Mouse (Mus musculus): ENCODE measurements around the gene Sept10.
"Not testable (repeated sequence)": the region's sequence is repeated elsewhere in the genome, so short reads cannot be mapped to it uniquely, and the experiment has no call there.

The Sept10 gene

DNA sequence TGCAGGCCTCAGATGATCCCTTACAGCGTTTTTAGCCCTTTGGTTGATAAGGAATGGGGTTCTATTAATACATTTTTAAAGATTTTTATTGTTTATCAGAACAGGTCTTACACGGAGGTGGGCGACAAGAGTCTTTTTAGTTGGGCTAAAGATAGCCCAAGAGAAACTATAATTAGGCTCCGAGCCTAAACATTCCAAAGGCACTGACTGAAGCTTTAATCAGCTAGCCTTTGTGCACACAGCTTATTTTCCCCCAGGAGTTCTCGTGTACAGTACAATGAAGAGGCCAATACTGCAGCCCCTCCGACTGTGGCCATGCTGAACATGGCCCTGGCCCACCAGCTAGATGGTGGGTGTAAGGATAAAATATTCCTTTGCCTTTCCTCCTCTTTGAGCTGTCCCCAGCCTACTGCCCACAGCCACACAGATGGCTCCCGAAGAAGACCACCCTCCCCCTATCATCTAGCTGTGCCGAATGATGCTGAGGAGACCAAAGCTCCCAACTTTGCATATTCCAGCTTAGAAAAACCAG is 88.1 kb downstream of the Sept10 start:
- DNase-seq (ENCODE audit: extremely low read depth, low read depth, low spot score) = no peak

DNA sequence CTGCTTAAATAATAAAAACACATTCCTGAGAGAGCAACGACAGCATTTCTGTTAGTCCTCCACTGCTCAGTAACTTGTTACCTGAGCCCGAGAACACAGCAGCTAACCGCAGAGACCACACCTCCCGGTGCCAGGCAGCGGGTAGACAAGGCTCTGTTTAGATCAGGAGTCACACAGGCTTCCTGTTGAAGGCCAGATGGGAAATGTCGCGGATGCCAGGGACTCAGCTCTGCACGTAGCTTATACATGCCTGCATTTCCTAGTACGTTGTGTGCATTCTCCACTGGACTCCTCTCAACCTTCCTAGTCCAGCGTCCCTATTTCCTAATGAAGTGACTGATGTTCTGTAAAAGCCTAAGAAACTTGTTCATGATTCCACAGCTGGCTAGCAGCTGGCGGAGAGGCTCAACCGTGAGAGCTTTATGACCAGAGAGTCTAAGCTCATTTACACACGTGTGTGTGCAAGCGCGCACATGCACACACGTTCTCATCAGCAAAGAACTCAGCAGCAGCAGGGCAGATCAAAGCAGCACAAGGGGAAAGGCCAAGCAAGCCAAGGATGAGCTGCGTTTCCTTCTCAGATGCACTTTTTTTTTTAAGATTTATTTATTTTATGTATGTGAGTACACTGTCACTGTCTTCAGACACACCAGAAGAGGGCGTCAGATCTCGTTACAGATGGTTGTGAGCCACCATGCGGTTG is 89.6 kb downstream of the Sept10 start:
- DNase-seq (ENCODE audit: extremely low read depth, low read depth, low spot score) = no peak

DNA sequence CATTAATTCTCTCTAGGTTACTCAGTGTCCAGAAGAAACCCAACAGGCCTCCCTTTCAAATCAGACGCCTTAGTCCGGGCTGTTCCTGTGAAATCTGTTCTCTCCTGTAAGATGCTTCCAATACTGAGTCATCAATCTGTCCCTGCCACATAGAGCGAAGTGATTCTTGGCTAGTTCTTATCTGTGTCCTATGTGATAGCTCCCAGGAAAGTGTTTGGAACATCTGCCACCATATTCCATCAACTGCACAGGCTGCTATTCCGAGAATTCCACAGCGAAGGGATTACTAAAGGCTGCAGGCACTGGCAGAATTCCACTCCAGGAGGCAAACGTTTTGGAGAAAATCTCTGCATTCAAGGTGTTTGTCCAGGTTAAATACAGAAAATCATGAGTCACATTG is 94.0 kb downstream of the Sept10 start:
- DNase-seq (ENCODE audit: extremely low read depth, low read depth, low spot score) = no peak

DNA sequence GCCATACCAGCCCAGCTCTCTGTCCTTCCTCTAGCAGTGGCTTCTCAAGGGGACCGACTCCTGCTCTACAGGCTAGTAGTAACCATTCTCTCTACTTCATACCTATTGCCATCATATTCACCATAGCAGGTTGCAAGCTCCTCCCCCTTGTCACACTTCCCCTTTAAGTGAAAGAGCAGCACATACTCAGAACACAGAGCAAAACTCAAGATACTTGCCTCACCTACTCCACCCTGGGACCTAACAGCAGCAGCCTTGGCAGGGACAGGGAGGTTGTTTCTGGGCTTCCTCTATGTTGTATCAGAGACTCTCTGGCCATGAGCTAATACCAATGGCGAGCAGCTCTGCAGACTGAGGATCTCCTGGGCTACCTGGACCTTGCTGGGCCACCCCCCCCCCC is 96.2 kb downstream of the Sept10 start:
- no peak for DNase-seq (ENCODE audit: extremely low read depth, low read depth, low spot score)

DNA sequence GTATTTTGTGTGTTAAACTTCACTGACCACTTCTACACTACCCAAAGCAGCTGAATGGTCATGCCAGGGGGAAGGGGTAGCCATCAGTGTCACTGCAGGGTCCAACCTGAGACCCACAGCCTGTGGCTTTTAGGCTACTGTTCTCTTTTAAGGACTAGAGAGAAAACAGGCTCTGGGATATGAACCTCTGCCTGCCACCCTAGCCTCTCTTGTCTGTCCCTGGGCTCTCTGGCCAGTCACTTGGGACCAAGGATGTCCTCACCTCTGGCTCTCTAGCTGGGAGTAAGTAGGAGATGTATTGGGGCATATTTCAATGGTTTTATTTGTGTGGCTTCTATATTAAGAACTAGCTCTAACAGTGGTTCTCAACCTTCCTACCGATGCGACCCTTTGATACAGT is 101.8 kb downstream of the Sept10 start:
- DNase-seq (ENCODE audit: extremely low read depth, low read depth, low spot score) = no peak

DNA sequence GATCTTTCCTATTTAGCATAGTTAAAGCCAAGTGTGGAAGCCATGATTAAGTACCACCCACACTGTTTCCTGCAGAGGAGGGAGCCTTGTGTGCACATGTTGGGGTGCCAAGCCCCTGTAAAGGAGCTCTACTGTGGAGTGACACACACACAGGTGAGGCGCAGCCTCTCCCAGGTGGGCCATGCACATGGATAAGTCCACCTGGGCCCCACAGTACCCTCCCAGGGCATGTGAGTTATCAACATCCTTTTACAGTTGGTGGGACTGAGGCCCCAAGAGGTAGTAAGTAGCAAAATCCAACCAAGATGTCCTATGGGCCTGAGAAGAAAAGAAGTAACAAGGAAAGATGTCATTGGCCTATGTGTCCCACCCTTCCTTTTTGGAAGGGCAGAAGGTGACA is 102.6 kb downstream of the Sept10 start:
- DNase-seq (ENCODE audit: extremely low read depth, low read depth, low spot score) = no peak

DNA sequence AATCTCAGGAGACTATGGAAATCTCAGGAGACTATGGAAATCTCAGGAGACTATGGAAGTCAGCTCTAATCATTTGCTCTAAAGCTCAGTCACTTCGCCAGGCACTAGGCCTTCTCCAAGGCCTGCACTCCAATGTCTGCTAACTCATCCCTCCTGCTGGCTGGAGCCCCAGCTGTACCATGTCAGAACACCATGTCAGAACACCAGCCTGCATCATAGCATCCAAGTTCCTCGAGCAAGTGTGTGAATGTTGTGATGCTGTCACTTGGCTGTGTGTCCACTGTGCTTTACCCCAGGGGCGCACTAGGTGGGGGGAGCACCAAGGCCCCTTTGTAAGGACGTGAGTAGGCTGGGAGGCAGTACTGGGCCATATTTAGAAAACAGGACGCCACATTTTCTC is 104.1 kb downstream of the Sept10 start:
- no peak for DNase-seq (ENCODE audit: extremely low read depth, low read depth, low spot score)

DNA sequence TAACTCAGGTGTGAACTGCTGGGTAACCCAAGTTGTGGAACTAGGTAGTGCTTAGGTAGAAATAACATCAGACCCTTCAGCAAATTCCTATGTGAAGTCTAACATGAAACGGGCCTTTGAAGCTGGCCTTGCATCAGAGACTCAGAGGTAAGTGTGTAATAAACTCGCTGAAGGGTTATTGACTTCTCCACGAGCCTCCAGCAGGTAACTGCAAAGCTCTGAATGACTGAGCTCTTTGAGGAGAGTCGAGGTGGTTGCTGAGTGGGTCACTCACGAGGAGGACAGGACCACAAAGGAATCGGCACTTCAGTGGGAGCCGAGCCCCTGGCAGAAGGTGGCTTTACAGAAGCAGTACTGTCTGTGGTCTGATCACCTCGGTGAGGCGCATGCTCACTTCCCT is 105.3 kb downstream of the Sept10 start:
- DNase-seq (ENCODE audit: extremely low read depth, low read depth, low spot score) = no peak

DNA sequence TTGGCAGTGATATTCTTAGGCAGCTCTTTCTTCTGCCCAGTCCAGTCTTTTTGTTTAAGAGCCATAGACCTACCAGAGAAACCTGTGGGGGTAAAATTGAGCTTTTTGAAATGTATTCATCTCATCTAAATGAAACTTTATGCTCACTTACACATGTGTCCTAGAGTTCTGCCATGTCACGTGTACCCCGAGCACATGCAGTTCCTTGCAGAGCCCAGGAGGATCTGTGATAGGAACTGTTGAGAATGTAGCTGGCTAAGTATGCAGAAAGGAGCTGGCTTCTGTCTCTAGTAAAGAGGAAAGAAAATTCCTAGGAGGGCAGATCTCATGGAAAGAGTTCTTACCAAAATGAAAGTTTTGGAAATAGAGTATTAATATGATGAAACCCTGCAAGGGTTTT is 106.0 kb downstream of the Sept10 start:
- no peak for DNase-seq (ENCODE audit: extremely low read depth, low read depth, low spot score)

DNA sequence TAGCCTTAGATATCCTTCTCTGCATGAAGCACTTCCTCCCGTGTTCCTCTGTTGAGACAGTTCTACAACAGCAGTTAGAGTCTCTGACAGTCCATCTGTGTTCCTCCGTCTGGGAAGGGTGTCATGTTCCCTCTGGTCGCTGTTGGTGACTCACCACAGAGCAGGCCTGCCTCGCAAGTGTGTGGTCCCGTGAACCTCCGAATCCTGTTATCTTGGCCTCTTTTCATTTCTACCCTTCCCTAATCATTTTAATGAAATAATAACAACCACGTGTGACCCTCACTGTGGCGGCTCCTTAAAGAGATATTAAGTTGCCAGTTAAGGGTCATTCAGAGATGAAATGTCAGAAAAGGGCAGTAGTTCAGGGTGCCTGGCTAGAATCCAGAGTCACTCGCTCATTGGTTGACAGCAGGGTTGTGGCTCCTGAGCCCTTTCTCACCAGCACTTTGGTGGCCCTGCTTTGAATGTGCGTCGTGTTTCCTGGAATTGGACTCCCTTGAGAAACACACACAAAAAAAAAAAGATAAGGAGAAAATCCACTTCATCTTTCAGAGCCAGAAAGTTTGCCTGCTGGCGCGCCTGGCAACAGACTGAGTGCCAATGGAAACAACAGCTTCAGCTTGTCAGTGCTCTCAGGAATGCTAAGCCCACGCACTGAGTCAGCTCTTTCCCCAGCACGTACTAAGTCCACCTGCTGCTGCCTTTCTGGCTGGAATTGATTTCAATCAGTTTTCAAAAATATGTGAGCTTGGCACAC is 106.9 kb downstream of the Sept10 start:
- peak; percentile 80 for DNase-seq (ENCODE audit: extremely low read depth, low read depth, low spot score)

DNA sequence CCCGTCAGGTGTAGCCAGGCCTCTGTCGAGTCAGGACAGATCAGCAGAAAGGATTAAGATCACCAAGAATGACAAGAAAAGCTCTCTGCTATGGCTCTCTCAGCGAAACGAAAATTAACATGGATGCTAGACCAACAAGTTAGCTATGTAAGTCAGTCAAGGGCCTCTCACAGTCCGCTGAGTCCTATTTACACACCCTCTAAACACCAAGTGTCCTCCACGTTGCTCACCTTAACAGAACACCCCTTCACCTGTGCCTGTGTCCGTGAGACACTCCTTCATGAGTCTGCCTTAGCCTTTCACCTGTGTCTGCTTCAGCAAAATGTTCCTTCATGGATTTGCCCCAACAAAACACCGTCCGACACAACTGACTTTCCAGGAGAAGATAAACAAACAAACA is 108.3 kb downstream of the Sept10 start:
- no peak for DNase-seq (ENCODE audit: extremely low read depth, low read depth, low spot score)

DNA sequence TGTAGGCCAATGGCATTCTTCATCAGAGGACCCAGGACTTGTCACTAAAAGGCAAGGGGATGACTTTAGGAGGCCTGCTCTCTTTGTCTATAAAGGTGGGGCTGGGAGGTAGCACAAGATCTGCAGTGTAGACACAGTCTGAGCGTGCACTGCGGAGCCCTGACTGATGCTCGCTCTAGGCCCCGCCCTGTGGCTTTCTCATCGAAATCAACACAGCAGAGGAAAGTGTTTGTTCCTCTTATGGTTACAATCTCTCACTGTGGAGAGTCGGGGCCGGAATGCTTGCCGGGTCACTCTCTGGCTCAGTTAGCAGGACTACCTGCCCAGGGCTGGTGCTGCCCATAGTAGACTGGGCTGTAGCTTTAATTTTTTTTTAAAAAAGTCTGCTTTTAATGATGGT is 108.9 kb downstream of the Sept10 start:
- no peak for DNase-seq (ENCODE audit: extremely low read depth, low read depth, low spot score)

DNA sequence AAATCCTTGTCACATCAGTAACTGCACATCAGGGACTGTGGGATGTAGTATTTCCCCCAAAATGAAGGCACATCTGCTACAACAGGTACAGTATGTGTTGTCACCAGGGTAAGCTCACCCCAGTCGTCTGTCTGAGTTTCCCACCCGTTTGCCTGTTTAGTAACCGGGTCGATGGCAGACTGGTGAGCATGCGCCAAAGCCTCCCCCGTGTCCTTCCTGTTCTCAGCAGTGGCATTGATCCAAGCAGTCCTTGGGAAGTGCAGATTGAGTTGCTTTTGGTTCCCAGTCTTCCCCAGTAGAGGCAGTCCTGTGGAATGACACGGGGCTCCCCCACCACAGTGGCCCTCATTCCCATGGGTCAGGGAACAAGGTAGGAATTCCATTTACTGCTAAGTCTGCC is 111.3 kb downstream of the Sept10 start:
- no peak for DNase-seq (ENCODE audit: extremely low read depth, low read depth, low spot score)

DNA sequence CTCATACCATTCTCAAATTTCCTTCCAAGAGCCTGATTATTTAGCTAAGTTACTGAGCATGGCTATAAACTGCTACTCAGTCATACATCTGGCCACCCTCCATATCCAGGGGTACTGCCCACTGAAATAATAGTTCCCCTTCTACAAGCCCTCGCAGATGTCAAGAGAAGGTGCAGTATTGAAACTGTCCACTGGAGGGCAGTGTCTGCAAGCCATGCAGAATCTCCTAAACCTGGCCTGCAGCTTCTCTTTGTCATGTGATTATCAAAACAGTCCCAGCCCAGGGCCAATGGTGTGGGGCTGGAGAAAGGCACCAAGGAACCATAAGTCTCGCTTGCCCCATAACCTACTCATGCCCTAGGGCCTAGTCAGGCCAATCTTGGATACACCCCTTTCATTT is 112.6 kb downstream of the Sept10 start:
- no peak for DNase-seq (ENCODE audit: extremely low read depth, low read depth, low spot score)

DNA sequence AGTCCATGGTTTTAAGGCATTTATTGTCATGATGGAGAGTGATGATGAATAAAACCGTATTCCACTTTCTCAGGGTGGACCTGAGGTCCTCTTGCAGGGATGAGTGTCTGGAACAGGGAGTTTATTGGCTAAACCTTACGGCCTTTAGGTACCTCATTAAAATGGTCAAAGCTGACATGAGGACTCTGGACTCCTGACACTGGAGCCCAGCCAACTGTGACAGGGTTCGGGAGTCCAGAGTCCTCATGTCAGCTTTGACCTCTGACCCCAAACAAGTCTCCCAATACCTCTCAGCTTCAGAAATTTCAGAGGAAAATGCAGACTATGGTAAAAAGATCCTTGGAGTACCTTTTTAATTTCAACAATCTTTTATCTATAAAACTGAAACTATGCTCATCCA is 115.0 kb downstream of the Sept10 start:
- no peak for DNase-seq (ENCODE audit: extremely low read depth, low read depth, low spot score)

DNA sequence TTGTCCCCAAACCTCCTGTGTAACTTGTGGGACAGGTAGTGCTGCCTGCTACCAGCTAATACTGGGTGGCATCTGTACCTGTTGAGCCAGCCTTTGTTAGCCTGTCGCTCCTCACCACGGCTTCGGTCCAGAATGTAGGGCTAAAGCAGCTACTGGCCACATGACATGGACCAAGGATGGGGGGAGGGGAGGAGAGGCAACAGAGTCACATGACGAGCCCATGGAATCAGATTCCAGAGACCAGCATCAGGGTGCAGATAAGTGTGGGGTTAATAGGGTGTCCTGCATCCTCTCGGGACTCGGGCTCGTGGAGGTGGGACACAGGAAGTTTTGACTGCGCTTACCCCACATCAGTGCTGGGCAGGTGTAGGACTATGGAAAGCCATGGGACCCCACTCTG is 115.8 kb downstream of the Sept10 start:
- DNase-seq (ENCODE audit: extremely low read depth, low read depth, low spot score) = no peak

DNA sequence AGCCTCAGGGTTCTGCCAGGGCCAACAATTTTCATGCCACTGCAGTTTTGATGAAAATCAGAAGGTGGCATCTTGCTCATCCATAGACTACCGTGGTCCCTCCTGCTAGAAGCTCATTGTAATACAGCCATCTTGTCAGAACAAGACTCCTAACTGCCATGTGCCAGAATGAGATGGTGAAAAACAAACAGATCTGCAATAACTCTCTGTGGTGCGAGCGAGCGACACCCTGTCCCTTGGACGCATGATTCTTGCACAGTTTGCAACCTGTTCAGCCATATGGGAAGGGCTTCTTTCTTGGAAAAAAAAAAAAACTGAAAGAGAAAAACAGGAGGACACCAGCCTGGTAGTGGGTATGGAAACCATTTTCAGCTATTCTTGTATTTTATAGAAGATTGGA is 117.0 kb downstream of the Sept10 start:
- DNase-seq (ENCODE audit: extremely low read depth, low read depth, low spot score) = no peak

DNA sequence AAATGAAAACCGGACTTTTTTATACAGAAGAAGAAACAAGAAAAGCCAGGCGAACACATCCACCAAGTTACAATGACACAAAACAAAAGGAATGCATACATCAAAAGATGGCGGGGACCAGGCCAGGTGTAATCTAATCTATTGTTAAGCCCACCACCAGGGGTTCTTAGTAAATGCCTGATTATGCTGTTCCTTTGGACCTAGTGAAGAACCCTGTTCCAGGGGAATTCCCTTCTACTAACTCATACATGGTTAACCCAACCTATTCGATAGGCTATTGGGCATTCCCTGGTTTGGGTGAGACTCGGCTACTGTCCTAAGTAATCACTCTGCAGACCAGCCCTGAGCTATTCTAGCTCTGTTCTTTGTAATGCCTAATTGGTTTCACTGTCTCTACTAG is 118.6 kb downstream of the Sept10 start:
- DNase-seq (ENCODE audit: extremely low read depth, low read depth, low spot score) = not testable (repeated sequence)

DNA sequence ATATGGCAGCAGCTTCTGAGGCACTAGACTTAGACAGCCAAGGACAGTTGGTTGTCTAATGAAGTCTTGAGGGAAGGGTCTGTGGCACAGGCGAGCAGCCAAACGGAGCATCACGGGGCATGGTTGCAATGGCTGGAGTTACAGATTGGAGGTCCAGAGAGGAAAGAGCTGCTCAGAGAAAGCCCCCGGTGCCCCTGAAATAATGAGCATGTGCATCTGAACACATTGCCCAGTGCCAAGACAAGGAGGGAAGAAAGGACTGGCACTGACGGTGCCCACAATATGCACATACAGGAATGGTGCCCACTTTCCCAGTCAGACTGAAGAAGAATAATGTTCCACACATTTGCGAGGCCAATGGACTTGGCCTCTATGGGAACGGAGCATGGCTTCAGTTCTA is 129.7 kb downstream of the Sept10 start:
- DNase-seq (ENCODE audit: extremely low read depth, low read depth, low spot score) = no peak
